Mouse (Mus musculus): ENCODE measurements around the gene Ankrd22.

DNA sequence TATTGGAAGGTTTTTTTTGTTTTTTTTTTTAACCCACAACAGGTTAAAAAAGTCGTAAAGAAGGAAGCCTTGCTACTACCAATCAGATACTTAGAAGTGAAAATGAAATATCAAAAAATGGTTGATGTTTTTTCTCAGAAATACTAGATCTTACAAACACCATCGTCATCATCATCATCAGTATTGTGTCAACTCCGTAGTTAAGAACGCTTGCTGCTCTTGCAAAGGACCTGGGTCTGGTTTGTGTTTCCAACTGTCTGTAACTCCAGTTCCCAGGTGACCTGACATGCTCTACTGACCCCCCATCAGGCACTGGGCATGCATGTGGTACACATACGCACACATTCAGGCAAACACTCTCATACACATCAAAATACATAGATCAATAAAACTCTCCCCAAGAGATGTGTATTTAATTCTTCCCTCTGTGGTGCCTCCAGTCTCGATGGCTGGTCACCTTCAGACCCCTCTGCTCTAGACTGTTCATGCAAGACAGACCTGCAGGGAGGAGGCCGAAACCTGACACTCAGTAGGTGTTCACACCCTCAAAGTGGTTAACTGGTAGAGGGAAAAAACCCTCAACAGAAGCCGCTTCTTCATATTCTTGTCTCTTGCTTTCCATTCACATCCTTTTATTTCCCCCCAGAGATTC is 44.2 kb upstream of the Ankrd22 start:
- TF ChIP-seq POLR2A (IDR thresholded peaks at IDR 0.05; ENCODE audit: low read depth, low read length), result no peak
- TF ChIP-seq CTCF (IDR thresholded peaks at IDR 0.05; ENCODE audit: borderline replicate concordance, insufficient read depth, low read length), result no peak

Data from embryonic fibroblast, embryonic 13.5 days (primary cell).